Mouse (Mus musculus) liver, embryonic 15.5 days (tissue): ENCODE measurements around the gene Izumo4. TPM values are rescaled to one million over a fixed set of nuclear protein-coding genes. Genes with fewer than 3 reads are reported as not detected.
A peak's percentile ranks its signal among the peaks of the same experiment; 100 is the strongest.

Source experiments
- ATAC-seq: fragments of 200-750 bp; cut with Nextera tagmentation; 2 replicates; pipeline ENCODE4 v1.8.0; 2017; ENCODE audit warnings: moderate number of reproducible peaks, mild to moderate bottlenecking, moderate library complexity; ENCODE audit not compliant: insufficient read depth
- H3K27ac ChIP-seq: fragments of 300-500 bp; sonication (generic); replicated peaks from 2 replicates; pipeline ENCODE4 v1.5.1; 2015; ENCODE audit warnings: mild to moderate bottlenecking, inconsistent platforms
- H3K27me3 ChIP-seq: fragments of 300-500 bp; sonication (generic); 2 replicates; pipeline ENCODE4 v1.6.1; 2015; ENCODE audit warnings: mild to moderate bottlenecking, inconsistent platforms
- H3K36me3 ChIP-seq: fragments of 300-500 bp; sonication (generic); replicated peaks from 2 replicates; pipeline ENCODE4 v1.6.1; 2015; ENCODE audit warnings: moderate library complexity, mild to moderate bottlenecking, inconsistent platforms
- H3K4me1 ChIP-seq: fragments of 300-500 bp; sonication (generic); replicated peaks from 2 replicates; pipeline ENCODE4 v1.6.1; 2015; ENCODE audit warnings: inconsistent platforms
- H3K4me2 ChIP-seq: fragments of 300-500 bp; sonication (generic); 2 replicates; pipeline ENCODE4 v1.6.1; 2015; ENCODE audit warnings: moderate library complexity, mild to moderate bottlenecking, inconsistent platforms
- H3K4me3 ChIP-seq: fragments of 300-500 bp; sonication (generic); replicated peaks from 2 replicates; pipeline ENCODE4 v1.5.1; 2015; ENCODE audit warnings: mild to moderate bottlenecking, inconsistent platforms
- H3K9ac ChIP-seq: fragments of 300-500 bp; sonication (generic); 2 replicates; pipeline ENCODE4 v1.6.1; 2015; ENCODE audit warnings: moderate library complexity, mild to moderate bottlenecking, inconsistent platforms
- H3K9me3 ChIP-seq: fragments of 300-500 bp; sonication (generic); replicated peaks from 2 replicates; pipeline ENCODE4 v1.6.1; 2016; ENCODE audit warnings: inconsistent platforms
- WGBS: fragments of 180-500 bp; shearing (Covaris S2); methylation state at CpG from one replicate; pipeline ENCODE4 v1.1.7; 2015; ENCODE audit warnings: mixed read lengths; ENCODE audit not compliant: insufficient replicate concordance; 5-methylcytosine and 5-hydroxymethylcytosine counted together
- polyA plus RNA-seq: library from polyadenylated mRNA; unstranded; fragments of >200 nt; fragmentation: Nextera tagmentation; extraction: Ambion mirVana; gene quantifications from 2 replicates; pipeline ENCODE4 v1.2.1, GENCODE M21; 2015

Gene Izumo4
- polyA plus RNA-seq, 1 experiment from 2014 or later, result 7.1 TPM

DNA sequence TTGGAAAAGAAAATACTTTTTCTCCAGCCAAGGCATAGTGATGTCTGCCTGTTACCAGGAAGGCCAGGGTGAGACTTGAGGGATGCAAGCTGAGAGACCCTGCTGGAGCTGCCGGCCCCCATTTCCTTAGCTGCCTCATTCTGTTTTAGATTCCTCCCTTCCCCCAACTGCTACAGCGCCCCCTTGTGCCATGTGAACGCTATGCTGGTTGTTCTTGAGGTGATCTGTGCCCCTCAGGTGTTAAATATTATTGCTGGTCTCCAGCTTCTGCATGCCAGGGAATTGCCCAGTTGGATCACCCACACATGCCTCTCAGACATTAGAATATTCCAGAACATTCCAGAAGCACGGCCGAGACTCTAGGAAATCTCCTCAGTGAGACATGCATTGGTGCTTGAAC, 40.8 kb upstream of the Izumo4 start:
- Histone ChIP-seq H3K36me3 (peaks cover 12% of the 10 kb centered on the region), H3K9ac (no peak overlapping the region), H3K4me3 (no peak overlapping the region), H3K27ac (no peak overlapping the region), H3K4me2 (no peak overlapping the region), H3K27me3 (no peaks in the 10 kb centered on the region), H3K4me1 (peaks cover 78% of the 10 kb centered on the region), H3K9me3 (no peaks in the 10 kb centered on the region)
- no peak for ATAC-seq
- WGBS, result 37% methylated on average over 5 of the region's 5 CpGs

DNA sequence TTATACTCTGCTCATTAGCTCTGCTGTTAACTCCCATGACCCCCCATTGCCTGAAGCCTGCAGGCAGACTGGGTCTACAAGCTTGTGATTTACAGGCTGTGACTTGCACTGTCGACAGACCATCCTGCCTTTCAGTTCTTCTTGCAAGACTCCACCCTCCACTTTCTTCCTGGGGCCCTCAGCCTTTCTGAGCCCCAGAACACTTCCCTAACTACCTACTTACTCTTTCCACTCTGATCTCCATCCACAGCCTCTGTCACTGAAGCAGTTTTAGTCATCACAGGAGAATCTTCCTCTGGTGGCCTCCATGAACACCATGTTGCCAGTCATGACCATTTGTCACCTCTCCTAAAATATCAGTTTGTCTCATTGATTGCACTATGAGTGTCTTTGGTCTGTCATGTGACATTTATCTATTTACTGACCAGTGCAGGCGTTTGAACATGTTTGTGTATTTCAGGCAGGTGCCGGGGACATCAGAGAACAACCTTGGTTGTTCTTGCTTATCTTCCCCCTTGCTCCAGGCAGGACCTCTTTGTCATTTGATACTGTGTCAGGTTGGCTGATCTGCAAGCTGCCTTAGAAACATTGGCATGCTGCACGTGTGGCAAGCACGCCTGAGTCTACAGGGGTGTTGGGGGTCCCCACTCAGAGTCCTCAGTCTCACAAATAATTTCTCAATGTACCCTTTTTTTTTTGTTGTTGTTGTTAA, 38.3 kb upstream of the Izumo4 start:
- peaks cover 37% of the 10 kb centered on the region for H3K36me3 ChIP-seq
- peaks cover 74% of the 10 kb centered on the region for H3K4me1 ChIP-seq
- no peak overlapping the region for H3K9ac ChIP-seq
- H3K27ac ChIP-seq, result peak overlapping the region; percentile 76
- ATAC-seq, result no peak
- no peaks in the 10 kb centered on the region for H3K9me3 ChIP-seq
- no peak overlapping the region for H3K4me3 ChIP-seq
- WGBS, result 9% methylated on average over 5 of the region's 5 CpGs
- peak overlapping the region; percentile 51 for H3K4me2 ChIP-seq
- no peaks in the 10 kb centered on the region for H3K27me3 ChIP-seq

DNA sequence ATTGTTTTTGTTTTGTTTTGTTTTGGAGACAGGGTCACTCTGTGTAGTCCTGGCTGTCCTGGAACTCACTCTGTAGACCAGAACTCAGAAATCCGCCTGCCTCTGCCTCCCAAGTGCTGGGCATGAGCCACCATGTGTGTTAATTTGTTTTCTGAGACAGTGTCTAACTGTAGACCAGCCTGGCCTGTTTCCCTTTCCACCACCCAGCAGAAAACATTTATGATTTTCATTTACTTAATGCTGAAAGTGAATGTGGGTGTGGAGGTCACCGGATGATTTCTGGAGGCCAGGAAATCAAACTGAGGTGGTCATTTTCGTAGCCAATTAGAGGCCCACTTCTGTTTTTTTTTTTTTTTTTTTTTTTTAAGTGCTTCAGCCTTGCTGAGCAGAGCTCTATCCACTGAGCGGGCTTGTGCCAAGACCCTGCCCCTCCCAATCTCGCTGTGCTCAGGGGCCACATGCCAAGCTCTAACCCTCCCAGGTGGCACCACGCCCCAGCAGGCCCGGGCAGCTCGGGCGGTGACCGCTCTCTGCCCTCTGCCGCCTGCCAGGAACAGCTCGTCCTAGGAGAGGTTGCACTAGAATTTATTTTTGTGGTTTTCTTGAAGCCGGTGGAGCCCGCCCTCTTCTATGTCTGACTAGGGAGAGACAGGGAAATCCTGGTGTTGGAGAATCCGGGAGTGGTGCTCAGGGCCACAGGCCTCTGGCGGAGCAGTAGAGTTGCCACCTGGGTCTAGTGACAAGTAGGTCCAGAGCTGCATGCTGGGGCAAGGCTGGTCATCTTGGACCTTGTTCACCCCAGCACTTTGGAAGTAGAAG, 37.6 kb upstream of the Izumo4 start:
- WGBS, result 10% methylated on average over 16 of the region's 16 CpGs
- H3K4me1 ChIP-seq, result peaks cover 77% of the 10 kb centered on the region
- peak overlapping the region; percentile 7 for H3K9ac ChIP-seq
- peak overlapping the region; percentile 76 for H3K27ac ChIP-seq
- peak overlapping the region; percentile 51 for H3K4me2 ChIP-seq
- H3K36me3 ChIP-seq, result peaks cover 44% of the 10 kb centered on the region
- peak; percentile 35 for ATAC-seq
- H3K27me3 ChIP-seq, result no peaks in the 10 kb centered on the region
- no peak overlapping the region; the same call in none of the 2 replicates for H3K4me3 ChIP-seq
- no peaks in the 10 kb centered on the region for H3K9me3 ChIP-seq

DNA sequence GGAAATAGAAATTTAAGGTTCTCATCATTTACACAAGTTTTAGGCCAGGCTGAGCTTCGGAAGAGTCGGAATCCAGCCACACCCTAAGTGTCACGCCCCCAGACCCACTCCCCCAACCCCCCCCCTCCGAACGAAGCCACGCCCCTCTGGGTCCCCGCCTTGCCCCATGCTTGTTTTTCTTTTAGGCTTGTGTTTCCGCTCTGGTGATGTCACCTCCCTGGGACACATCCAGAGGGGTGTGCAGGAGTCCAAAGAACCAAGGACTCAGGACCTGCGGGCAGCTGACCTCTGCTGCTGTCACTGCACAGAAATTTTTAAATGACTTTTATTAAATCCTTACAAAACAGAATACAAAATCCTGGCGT, 37.0 kb upstream of the Izumo4 start:
- Histone ChIP-seq H3K4me3 (no peak overlapping the region; the same call in 1 of the 2 replicates), H3K36me3 (peaks cover 50% of the 10 kb centered on the region), H3K4me2 (peak overlapping the region; percentile 51), H3K27ac (peak overlapping the region; percentile 76), H3K4me1 (peaks cover 77% of the 10 kb centered on the region), H3K27me3 (no peaks in the 10 kb centered on the region), H3K9ac (peak overlapping the region; percentile 7; the same call in 1 of the 2 replicates), H3K9me3 (no peaks in the 10 kb centered on the region)
- ATAC-seq, result no peak; the same call in 1 of the 2 replicates
- WGBS, result 13% methylated on average over 10 of the region's 10 CpGs

DNA sequence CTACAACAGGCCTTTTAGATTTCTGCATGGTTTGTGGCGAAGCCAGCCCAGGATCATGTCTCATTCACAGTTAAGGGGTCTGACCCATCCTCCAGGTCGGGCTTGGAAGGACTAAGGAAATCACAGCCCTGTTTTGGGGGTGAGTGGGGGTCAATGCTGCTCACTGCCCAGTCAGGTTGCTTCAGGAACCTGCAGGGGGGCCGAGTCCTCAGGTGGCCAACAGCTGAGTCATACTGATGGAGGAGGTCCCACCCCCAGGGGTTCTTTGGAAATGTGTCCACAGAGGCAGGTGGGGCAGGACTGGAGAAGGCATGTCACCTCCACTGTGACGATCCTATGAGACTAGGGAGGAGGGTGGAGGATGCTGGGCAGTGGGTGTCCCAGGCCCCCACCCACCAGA, 36.5 kb upstream of the Izumo4 start:
- H3K4me3 ChIP-seq, result no peak overlapping the region
- no peaks in the 10 kb centered on the region for H3K9me3 ChIP-seq
- 52% methylated on average over 4 of the region's 4 CpGs for WGBS
- H3K27me3 ChIP-seq, result no peaks in the 10 kb centered on the region
- peak overlapping the region; percentile 51 for H3K4me2 ChIP-seq
- H3K9ac ChIP-seq, result no peak overlapping the region
- ATAC-seq, result no peak
- H3K27ac ChIP-seq, result peak overlapping the region; percentile 51; the same call in 1 of the 2 replicates
- H3K4me1 ChIP-seq, result peaks cover 77% of the 10 kb centered on the region
- H3K36me3 ChIP-seq, result peaks cover 55% of the 10 kb centered on the region

DNA sequence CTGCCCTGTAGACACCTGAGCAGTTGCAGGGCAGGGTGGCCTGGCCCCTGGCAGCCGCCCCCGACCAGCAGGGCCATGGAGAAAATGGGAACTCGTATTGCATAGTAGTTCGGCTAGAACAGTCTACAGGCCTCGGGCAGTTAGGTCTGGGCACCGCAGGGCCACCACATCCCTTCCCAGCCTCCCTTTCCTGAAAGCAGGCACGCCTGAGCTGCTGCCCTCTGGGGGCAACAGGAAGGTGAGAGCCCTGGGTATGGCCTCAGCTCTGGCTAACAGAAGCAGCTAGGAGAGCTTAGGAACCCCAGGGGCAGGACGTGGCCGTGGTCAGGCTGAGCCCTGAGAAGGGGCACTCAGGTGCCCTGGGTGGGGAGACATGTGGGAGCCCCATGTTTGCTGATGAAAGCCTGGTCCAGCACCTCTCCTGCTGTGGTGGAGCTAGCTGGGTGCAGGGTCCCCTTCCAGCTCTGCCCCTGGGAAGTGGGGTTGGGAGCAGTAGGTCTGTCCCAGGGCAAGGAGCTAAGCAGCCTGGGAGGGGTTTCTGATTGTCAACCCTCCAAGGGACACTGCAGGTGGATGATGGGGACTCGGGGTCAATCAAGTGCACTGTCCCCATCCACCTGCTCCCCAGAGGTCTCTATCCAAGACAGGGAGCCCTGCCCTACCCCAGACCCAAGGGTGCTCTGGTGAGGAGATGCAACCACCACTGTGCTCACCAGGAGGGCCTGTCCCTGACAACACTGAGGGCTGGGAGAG, 35.8 kb upstream of the Izumo4 start:
- ATAC-seq, result no peak

DNA sequence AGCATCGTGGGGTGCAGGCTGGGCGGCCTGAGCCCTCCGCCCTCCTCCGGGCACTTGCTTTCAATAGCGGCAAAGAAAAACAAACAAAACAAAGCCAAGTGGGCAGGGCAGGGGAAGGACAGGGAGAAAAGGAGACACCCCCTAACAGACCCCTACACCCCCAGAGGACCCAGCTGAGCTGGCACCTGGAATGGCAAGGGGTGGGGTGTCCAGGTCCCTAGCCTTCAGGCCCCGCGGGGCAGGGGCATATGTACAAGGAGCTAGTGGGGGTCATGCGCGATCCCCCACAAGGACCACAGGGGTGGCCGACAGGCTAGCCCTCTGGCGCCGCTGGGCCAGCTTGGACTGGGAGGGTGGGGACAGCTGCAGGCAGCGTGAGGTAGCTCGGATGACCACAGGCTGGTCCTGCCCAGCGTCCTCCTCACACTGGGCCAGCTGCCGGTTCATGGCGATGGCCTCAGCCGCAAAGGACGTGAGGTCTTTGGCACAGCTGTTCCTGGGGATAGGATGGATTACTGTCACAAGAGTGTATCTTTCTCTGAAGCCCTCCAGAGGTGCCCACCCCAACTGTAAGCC, 35.1 kb upstream of the Izumo4 start:
- Histone ChIP-seq H3K9me3 (no peaks in the 10 kb centered on the region), H3K9ac (no peak overlapping the region), H3K27ac (peak overlapping the region; percentile 51; the same call in 1 of the 2 replicates), H3K4me3 (no peak overlapping the region), H3K4me2 (no peak overlapping the region), H3K27me3 (no peaks in the 10 kb centered on the region), H3K36me3 (peaks cover 69% of the 10 kb centered on the region), H3K4me1 (peaks cover 77% of the 10 kb centered on the region)
- ATAC-seq, result no peak
- 90% methylated on average over 19 of the region's 19 CpGs for WGBS

More for the DNA sequence above, 35.8 kb upstream of the Izumo4 start:
- Histone ChIP-seq H3K9me3 (no peaks in the 10 kb centered on the region), H3K36me3 (peaks cover 62% of the 10 kb centered on the region), H3K4me3 (no peak overlapping the region), H3K4me1 (peaks cover 75% of the 10 kb centered on the region), H3K27ac (peak overlapping the region; percentile 51), H3K9ac (no peak overlapping the region), H3K4me2 (no peak overlapping the region), H3K27me3 (no peaks in the 10 kb centered on the region)
- 68% methylated on average over 10 of the region's 10 CpGs for WGBS

DNA sequence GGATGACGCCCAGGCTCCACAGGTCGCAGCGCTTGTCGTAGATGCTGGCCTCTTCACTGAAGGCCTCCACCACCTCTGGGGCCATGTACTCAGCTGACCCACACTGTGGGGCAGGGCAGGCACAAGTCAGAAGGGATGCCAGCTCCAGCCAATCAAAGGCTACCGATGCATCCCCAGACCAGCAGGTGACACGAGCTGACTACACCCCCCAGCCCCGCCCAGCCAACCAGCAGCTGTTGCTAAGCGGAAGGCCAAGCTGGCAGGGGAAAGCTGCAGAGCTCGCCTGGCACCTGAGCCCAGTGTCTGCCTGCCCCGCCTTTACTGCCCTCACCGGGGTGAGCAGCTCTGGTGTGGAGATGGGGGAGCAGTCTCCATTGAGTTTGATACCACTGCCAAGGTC, 33.4 kb upstream of the Izumo4 start:
- Histone ChIP-seq H3K9ac (no peak overlapping the region), H3K4me3 (no peak overlapping the region), H3K4me1 (peaks cover 79% of the 10 kb centered on the region), H3K9me3 (no peaks in the 10 kb centered on the region), H3K27ac (no peak overlapping the region), H3K4me2 (no peak overlapping the region), H3K36me3 (peaks cover 86% of the 10 kb centered on the region), H3K27me3 (no peaks in the 10 kb centered on the region)
- 72% methylated on average over 11 of the region's 11 CpGs for WGBS
- no peak for ATAC-seq

DNA sequence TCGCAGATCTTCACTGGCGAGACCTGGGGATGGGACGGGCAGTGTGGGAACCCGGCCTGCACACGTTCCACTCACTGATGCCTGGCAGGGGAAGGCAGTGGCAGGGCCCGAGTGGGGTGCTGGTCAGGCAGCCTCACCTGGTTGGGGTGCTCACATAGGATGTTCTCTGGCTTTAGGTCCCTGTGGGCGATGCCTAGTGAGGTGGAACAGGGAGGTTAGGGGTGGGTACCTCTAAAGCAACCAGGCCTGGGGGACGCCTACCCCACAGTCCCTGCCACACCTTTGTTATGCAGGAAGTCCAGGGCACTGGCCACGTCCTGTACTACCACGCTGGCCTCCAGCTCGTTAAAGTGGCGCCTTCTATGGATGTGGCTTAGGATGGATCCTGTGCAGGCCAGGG, 33.0 kb upstream of the Izumo4 start:
- Histone ChIP-seq H3K4me3 (no peak overlapping the region), H3K27me3 (no peaks in the 10 kb centered on the region), H3K4me1 (peaks cover 79% of the 10 kb centered on the region), H3K9me3 (no peaks in the 10 kb centered on the region), H3K36me3 (peaks cover 90% of the 10 kb centered on the region), H3K27ac (no peak overlapping the region), H3K4me2 (no peak overlapping the region), H3K9ac (no peak overlapping the region)
- WGBS, result 83% methylated on average over 12 of the region's 12 CpGs
- ATAC-seq, result no peak

DNA sequence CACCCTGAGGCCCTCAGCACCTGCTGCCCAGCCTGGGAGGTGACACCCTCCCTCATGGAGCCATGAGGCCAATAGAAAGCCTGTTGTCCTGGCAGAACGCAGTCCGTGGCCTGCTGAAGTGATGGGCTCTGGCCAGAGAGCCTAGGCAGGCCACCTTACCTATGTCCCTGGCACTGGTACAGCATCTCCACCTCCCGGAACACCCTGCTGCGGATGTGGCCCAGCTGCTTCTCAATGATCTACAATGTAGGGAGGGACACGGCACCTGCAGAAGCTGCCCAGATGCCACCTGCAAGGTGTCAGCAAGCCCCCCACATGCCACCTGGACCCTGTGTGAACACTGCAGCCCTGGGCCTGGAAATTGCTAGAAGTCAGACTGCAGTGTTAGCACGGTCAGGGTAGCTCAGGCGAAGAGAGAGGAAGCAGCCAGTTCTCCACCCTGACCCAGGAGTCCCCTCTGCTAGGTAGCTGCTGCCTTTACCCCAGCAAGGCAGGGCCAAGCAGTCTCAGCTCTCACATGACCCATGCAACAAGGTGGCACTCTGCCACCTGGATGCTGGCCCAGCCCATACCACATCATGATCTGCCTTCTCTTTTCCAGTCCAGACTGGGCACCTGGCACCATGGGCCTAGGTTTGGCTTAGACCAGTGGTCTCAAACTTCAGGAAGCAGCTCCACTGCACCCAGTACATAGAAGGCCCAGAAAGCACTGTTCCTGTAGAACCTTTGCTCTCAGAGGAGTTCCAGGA, 32.1 kb upstream of the Izumo4 start:
- H3K9me3 ChIP-seq, result no peaks in the 10 kb centered on the region
- H3K27ac ChIP-seq, result no peak overlapping the region
- no peak overlapping the region for H3K4me2 ChIP-seq
- H3K36me3 ChIP-seq, result peaks cover 95% of the 10 kb centered on the region
- H3K4me1 ChIP-seq, result peaks cover 79% of the 10 kb centered on the region
- H3K9ac ChIP-seq, result no peak overlapping the region
- WGBS, result 91% methylated on average over 7 of the region's 7 CpGs
- no peak for ATAC-seq
- H3K4me3 ChIP-seq, result no peak overlapping the region
- H3K27me3 ChIP-seq, result no peaks in the 10 kb centered on the region
